Mouse (Mus musculus): Measurements from ENCODE around the gene Ncs1. TPM values are rescaled to one million over a fixed set of nuclear protein-coding genes. Genes with fewer than 3 reads are reported as not detected.

Gene Ncs1
- polyA plus RNA-seq, 1 experiment, result 58.6 TPM

DNA sequence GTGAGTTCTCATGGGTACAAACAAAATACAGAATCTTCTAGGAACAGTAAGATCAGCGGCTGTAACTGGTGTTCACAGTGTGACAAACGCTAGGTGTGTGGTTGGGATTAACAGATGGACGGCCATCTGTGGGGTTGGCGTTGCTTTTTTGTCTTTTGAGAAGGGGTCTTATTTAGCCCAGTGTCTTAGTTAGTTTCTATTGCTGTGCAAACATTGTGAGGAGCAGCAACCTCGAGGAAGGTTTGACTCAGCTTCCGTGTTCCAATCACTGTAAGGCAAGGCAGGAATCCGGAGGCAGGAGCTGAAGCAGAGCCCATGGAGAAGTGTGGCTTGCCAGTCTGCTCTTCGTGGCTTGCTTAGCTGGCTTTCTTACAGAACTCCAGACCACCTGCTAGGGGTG is 35.5 kb downstream of the Ncs1 start:
- Histone ChIP-seq H3K27me3 (ENCODE audit: control insufficient read depth, insufficient read depth, insufficient read length) (no peaks in the 10 kb centered on the region), H3K79me3 (ENCODE audit: low read depth) (no peaks in the 10 kb centered on the region), H3ac (ENCODE audit: control insufficient read depth, insufficient read length, low read depth) (no peak overlapping the region), H3K36me3 (ENCODE audit: control insufficient read depth, insufficient read depth) (peaks cover 56% of the 10 kb centered on the region), H3K79me2 (ENCODE audit: control insufficient read depth, insufficient read depth) (no peaks in the 10 kb centered on the region), H3K4me3 (ENCODE audit: insufficient read depth, poor library complexity, severe bottlenecking) (no peak overlapping the region)
- no peak for TF ChIP-seq CEBPB (IDR thresholded peaks at IDR 0.05; ENCODE audit: low read depth)
- TF ChIP-seq CTCF (IDR thresholded peaks at IDR 0.05; ENCODE audit: control insufficient read depth, insufficient read depth, insufficient read length), result no peak
- TF ChIP-seq USF1 (IDR thresholded peaks at IDR 0.05; ENCODE audit: low read depth), result no peak
- no peak for TF ChIP-seq MYOD1 (IDR thresholded peaks at IDR 0.05; ENCODE audit: control insufficient read depth, insufficient read length, low read depth)
- TF ChIP-seq MYOG (IDR thresholded peaks at IDR 0.05; ENCODE audit: control insufficient read depth, extremely low read depth, insufficient read length), result no peak
- TF ChIP-seq MAX (IDR thresholded peaks at IDR 0.05), result no peak
- TF ChIP-seq FOSL1 (IDR thresholded peaks at IDR 0.05; ENCODE audit: insufficient read depth, low read length, poor library complexity, severe bottlenecking), result no peak

DNA sequence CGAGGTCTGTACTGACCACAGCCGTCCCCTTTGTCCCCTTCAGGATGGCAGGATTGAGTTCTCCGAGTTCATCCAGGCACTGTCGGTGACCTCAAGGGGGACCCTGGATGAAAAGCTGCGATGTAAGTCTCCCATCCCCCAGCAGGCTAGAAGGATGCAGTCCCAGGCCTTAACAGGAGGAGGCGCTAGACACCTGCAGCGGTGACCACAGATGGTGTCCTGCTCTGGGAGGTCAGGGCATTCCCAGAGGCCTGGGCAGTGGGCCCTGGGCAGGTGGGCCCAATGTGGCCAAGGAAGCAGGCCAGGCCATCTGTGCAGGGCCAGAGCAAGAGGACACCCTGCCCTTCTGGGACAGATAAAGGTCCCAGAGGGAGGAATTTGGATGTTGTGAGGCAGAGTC is 36.6 kb downstream of the Ncs1 start:
- Histone ChIP-seq H3K79me3 (ENCODE audit: low read depth) (no peaks in the 10 kb centered on the region), H3K27me3 (ENCODE audit: control insufficient read depth, insufficient read depth, insufficient read length) (no peaks in the 10 kb centered on the region), H3K4me3 (ENCODE audit: insufficient read depth, poor library complexity, severe bottlenecking) (no peak overlapping the region), H3ac (ENCODE audit: control insufficient read depth, insufficient read length, low read depth) (no peak overlapping the region), H3K36me3 (ENCODE audit: control insufficient read depth, insufficient read depth) (peaks cover 55% of the 10 kb centered on the region), H3K79me2 (ENCODE audit: control insufficient read depth, insufficient read depth) (no peaks in the 10 kb centered on the region)
- TF ChIP-seq FOSL1 (IDR thresholded peaks at IDR 0.05; ENCODE audit: insufficient read depth, low read length, poor library complexity, severe bottlenecking) (no peak), MYOG (IDR thresholded peaks at IDR 0.05; ENCODE audit: control insufficient read depth, extremely low read depth, insufficient read length) (no peak), MAX (IDR thresholded peaks at IDR 0.05) (no peak)

DNA sequence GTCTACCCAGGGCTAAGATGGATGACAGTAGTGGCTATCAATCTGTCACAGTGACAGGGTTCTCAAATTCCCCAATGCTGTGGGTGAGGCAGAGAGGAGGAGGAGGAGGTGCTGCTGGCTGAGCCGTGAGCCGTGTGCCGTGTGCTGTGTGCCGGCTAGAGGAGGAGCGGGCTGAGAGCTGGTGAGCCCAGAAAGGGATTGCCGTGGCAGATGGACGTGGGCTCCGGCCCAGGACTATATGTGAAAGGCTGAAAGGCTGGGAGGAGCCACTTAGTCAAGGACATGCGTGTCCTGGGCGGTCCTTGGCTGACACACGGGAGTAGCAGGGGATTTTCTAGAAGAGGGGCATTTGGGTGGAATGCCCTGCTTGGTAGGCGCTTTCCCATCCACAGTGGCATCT is 37.3 kb downstream of the Ncs1 start:
- no peaks in the 10 kb centered on the region for H3K79me3 ChIP-seq (ENCODE audit: low read depth)
- peaks cover 55% of the 10 kb centered on the region for H3K36me3 ChIP-seq (ENCODE audit: control insufficient read depth, insufficient read depth)
- TF ChIP-seq CTCF (IDR thresholded peaks at IDR 0.05; ENCODE audit: control insufficient read depth, insufficient read depth, insufficient read length) (no peak), MYOG (IDR thresholded peaks at IDR 0.05; ENCODE audit: control insufficient read depth, extremely low read depth, insufficient read length) (no peak), CEBPB (IDR thresholded peaks at IDR 0.05; ENCODE audit: low read depth) (no peak), MAX (IDR thresholded peaks at IDR 0.05) (no peak), USF1 (IDR thresholded peaks at IDR 0.05; ENCODE audit: low read depth) (no peak), FOSL1 (IDR thresholded peaks at IDR 0.05; ENCODE audit: insufficient read depth, low read length, poor library complexity, severe bottlenecking) (no peak), MYOD1 (IDR thresholded peaks at IDR 0.05; ENCODE audit: control insufficient read depth, insufficient read length, low read depth) (no peak)
- H3ac ChIP-seq (ENCODE audit: control insufficient read depth, insufficient read length, low read depth), result no peak overlapping the region
- H3K4me3 ChIP-seq (ENCODE audit: insufficient read depth, poor library complexity, severe bottlenecking), result no peak overlapping the region
- H3K27me3 ChIP-seq (ENCODE audit: control insufficient read depth, insufficient read depth, insufficient read length), result no peaks in the 10 kb centered on the region
- H3K79me2 ChIP-seq (ENCODE audit: control insufficient read depth, insufficient read depth), result no peaks in the 10 kb centered on the region

DNA sequence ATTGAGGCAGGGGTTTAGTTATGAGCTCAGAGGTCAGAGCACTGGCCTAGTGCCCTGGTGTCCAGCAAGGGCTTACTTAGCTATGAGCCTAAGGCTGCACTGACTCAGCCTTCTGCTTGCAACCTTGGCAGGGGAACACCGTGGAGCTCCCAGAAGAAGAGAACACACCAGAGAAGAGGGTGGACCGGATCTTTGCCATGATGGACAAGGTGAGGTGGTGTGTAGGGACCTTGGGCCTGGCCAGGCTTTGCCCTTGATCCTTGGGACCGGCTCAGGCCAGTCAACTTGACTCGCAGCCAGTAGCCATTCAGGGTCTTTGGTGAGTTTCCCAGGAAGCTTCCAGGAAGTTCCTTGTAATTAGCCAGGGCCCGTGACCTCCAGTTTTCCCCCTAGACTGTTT is 38.9 kb downstream of the Ncs1 start:
- Histone ChIP-seq H3K36me3 (ENCODE audit: control insufficient read depth, insufficient read depth) (peaks cover 66% of the 10 kb centered on the region), H3K79me2 (ENCODE audit: control insufficient read depth, insufficient read depth) (no peaks in the 10 kb centered on the region), H3ac (ENCODE audit: control insufficient read depth, insufficient read length, low read depth) (no peak overlapping the region), H3K27me3 (ENCODE audit: control insufficient read depth, insufficient read depth, insufficient read length) (no peaks in the 10 kb centered on the region), H3K79me3 (ENCODE audit: low read depth) (no peaks in the 10 kb centered on the region), H3K4me3 (ENCODE audit: insufficient read depth, poor library complexity, severe bottlenecking) (no peak overlapping the region)
- TF ChIP-seq MYOG (IDR thresholded peaks at IDR 0.05; ENCODE audit: control insufficient read depth, extremely low read depth, insufficient read length) (no peak), MYOD1 (IDR thresholded peaks at IDR 0.05; ENCODE audit: control insufficient read depth, insufficient read length, low read depth) (no peak), USF1 (IDR thresholded peaks at IDR 0.05; ENCODE audit: low read depth) (no peak), MAX (IDR thresholded peaks at IDR 0.05) (no peak), CEBPB (IDR thresholded peaks at IDR 0.05; ENCODE audit: low read depth) (no peak), CTCF (IDR thresholded peaks at IDR 0.05; ENCODE audit: control insufficient read depth, insufficient read depth, insufficient read length) (no peak), FOSL1 (IDR thresholded peaks at IDR 0.05; ENCODE audit: insufficient read depth, low read length, poor library complexity, severe bottlenecking) (no peak)

DNA sequence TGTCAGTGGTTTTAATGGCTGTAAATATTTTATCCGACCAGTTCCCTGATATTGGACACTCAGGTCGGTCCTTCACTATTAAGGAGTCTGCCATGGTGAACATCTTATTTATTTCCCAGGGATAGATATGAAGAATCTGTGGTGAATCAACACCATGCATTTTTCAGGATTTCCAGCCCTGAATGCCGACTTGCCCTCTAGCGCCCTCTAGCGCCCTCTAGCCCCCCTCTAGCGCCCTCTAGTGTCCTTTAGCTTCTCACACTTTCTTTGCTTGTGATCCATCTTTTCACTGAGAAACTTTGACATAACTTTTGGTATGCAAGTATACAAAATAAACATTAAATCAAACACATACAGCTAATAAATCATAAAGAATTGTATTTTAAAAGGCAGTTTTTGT is 45.8 kb downstream of the Ncs1 start:
- Histone ChIP-seq H3K79me3 (ENCODE audit: low read depth) (no peaks in the 10 kb centered on the region), H3ac (ENCODE audit: control insufficient read depth, insufficient read length, low read depth) (no peak overlapping the region), H3K4me3 (ENCODE audit: insufficient read depth, poor library complexity, severe bottlenecking) (no peak overlapping the region), H3K36me3 (ENCODE audit: control insufficient read depth, insufficient read depth) (peaks cover 51% of the 10 kb centered on the region), H3K79me2 (ENCODE audit: control insufficient read depth, insufficient read depth) (no peaks in the 10 kb centered on the region), H3K27me3 (ENCODE audit: control insufficient read depth, insufficient read depth, insufficient read length) (no peaks in the 10 kb centered on the region)
- TF ChIP-seq MYOD1 (IDR thresholded peaks at IDR 0.05; ENCODE audit: control insufficient read depth, insufficient read length, low read depth) (no peak), CTCF (IDR thresholded peaks at IDR 0.05; ENCODE audit: control insufficient read depth, insufficient read depth, insufficient read length) (peak; percentile 99), MAX (IDR thresholded peaks at IDR 0.05) (no peak), FOSL1 (IDR thresholded peaks at IDR 0.05; ENCODE audit: insufficient read depth, low read length, poor library complexity, severe bottlenecking) (no peak), MYOG (IDR thresholded peaks at IDR 0.05; ENCODE audit: control insufficient read depth, extremely low read depth, insufficient read length) (no peak), CEBPB (IDR thresholded peaks at IDR 0.05; ENCODE audit: low read depth) (no peak)

DNA sequence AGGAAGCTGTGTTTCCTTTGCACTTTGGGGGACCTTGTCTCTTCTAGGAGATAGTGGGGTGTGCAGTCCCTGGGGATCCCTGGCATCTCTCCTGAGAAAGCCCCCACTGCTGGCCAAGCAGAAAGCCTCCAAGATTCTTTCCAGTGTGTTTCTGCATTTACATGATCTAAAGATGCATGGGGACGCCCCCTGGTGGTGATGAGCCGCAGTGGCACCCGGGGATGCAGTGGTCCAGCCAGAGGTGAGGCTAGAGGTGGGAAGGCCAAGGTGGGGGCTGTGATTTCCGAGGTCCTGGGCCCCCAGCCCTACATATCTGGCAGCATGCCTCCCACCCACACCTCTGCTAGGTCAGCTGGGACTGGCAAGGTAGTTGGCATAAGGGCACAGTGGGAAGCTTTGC is 49.4 kb downstream of the Ncs1 start:
- no peaks in the 10 kb centered on the region for H3K27me3 ChIP-seq (ENCODE audit: control insufficient read depth, insufficient read depth, insufficient read length)
- no peak overlapping the region for H3ac ChIP-seq (ENCODE audit: control insufficient read depth, insufficient read length, low read depth)
- TF ChIP-seq CTCF (IDR thresholded peaks at IDR 0.05; ENCODE audit: control insufficient read depth, insufficient read depth, insufficient read length) (peak; percentile 84), USF1 (IDR thresholded peaks at IDR 0.05; ENCODE audit: low read depth) (no peak)
- no peak overlapping the region for H3K4me3 ChIP-seq (ENCODE audit: insufficient read depth, poor library complexity, severe bottlenecking)
- H3K36me3 ChIP-seq (ENCODE audit: control insufficient read depth, insufficient read depth), result peaks cover 24% of the 10 kb centered on the region
- H3K79me3 ChIP-seq (ENCODE audit: low read depth), result no peaks in the 10 kb centered on the region
- H3K79me2 ChIP-seq (ENCODE audit: control insufficient read depth, insufficient read depth), result no peaks in the 10 kb centered on the region

All from C2C12 (cell line).